Mouse (Mus musculus) cerebellum, adult 11 months (tissue): ENCODE measurements around the gene Gm8978.
"Not testable (repeated sequence)": the region's sequence is repeated elsewhere in the genome, so short reads cannot be mapped to it uniquely, and the experiment has no call there.

Experiments used
- DNase-seq: peaks from one replicate; pipeline ENCODE4 v3.0.0; 2022

The Gm8978 gene

DNA sequence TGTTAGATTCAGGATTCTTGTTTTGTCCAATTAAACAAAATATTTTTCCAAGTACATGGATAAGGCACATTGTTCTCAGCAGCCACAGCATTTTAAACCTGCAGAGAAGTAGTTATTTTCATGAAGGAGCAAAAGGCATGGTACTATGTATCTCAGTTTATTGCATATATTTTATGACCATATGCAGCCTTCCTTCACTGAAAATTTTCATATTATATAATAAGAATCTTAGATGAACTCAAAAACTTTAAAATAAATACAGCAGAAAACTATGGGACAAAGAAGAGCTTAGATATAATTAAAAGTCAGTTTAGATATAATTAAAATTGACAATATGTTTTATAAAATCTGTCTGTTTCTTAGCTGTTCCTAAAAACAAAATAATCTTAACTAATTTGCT lies at the start of gene Gm8978:
Gene Gm8978, minus strand, starts transcription at position 101 of the 400 bp plus-strand sequence.
- not testable (repeated sequence) for DNase-seq

DNA sequence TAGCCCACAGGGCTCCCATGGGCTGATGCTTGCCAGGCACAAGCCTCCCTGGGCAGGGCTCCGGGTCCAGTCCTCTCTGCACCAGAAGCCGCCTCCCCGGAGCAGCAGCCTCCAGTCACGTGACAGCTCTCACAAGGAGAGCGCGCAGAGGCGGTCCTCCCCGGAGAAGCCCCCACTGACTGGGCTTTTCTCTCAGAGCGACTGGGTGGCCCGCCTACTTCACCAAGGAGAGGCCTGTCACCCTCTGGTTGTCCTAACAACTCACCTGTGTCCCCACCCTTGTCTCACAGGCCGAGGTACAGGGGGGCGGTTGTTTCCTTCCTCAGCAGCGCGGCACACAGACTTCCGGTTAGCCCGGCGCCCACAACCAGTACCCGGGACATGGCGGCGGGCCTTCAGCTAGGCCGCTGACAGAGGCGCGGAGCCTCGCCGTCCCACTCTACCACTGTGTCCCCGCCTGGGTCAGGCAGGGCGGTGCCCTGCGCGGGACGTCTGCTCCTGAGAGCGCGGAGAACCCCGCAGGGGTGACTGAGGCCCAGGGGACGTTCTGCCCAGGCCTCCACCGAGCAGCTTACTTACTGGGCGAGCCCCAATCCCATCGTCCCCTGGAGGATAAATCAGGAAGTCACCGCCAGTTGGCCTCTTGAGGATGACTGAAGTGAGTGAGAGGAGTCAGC lies 35.3 kb downstream of the Gm8978 start:
- DNase-seq, result peak; percentile 55

GRCm38 (mm10) chr19:33568551-33568950 lies 56.5 kb downstream of the Gm8978 start:
- DNase-seq, result not testable (repeated sequence)
